Mouse (Mus musculus) neutrophil, adult 5-6 weeks (primary cell): ENCODE measurements around the gene Itgb2. TPM values are rescaled to one million over a fixed set of nuclear protein-coding genes. Genes with fewer than 3 reads are reported as not detected.

Experiments
- ATAC-seq: fragments of 151-379, 151-347 bp; 2 replicates; pipeline ENCODE4 v1.8.0; 2017; ENCODE audit warnings: mild to moderate bottlenecking, moderate TSS enrichment; ENCODE audit not compliant: insufficient number of reproducible peaks, poor library complexity, low FRiP score, severe bottlenecking; ENCODE audit errors: extremely low read depth
- total RNA-seq: library from RNA; stranded (forward); fragments of 200-1000 nt; gene quantifications from 2 replicates; pipeline ENCODE4 v1.2.3, GENCODE M21; 2017

The Itgb2 gene
- total RNA-seq, 1 experiment from 2014 or later = 452 TPM

DNA sequence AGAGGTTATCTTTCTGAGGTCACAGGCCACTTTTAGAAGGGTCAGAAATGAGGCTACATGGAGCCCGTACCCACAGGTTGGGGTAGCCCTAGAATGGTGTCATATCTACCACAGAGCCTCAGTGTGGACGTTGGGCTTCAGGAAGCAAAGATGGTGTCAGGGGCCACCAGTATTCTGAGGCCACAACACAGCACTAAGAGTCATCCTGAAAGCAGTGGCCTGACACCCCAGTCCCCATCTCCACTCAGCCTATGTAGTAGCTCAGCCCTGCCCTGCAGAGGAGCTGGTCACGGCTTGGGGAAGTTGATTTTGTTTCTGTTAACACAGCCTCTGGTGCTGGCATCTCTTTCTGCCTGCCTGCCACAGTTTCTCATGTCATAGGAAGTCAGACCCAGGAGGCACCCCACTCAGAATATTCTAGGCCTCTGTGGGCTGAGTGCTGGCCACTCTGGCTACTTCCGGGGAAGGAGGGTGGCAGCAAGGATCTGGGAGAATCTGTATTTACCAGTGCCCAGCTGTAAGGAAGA is 10.6 kb downstream of the Itgb2 start:
- peak; percentile 4; the same call in 1 of the 2 replicates for ATAC-seq

DNA sequence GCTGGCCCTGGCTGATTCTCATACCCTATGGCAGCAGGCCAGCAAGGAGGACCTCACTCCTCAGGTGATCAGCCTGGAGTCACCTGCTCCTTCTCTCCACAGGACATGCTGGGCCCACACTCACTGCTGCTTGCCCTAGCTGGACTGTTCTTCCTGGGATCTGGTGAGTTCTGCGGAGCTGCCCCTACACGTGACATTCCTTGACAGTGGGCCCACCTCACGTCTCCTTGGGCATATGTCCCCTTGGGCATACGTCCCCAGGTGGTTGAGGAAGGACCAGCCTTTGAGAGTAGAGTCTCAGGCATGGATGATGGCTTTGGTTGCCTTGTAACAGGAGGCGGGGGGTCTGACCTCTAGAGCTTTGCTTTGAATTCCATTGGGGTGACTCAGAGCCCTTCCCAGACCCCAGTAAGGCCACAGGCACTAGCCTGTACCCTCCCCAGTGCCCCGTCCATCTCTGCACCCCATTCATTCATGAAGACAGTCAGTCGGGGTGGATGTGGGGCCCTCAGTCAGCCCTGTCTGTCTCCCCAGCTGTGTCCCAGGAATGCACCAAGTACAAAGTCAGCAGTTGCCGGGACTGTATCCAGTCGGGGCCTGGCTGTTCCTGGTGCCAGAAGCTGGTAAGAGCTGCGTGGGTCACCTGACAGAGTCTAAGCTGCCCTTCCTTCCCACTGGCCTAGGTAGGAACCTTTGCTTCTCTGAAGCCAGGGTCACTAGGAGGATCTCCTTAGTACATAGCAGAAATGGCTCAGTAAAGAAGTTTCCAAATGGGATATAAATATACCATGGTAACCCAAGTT is 12.0 kb downstream of the Itgb2 start:
- ATAC-seq = no peak

DNA sequence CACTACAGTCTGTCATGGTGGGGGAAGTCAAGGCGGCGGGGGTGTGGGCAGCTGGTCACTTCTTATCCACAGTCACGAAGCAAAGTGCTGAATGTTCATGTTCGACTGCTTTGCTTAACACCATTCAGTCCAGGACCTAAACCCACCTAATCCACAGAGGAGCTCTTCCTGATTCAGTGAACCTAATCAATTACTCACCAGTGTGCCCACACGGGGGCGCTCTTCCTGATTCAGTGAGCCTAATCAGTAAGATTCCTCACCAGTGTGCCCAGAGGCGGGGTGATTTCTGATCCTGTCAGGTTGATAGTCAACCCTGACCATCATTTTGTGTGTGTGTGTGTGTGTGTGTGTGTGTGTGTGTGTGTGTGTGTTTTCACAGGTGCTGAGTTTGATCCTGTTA is 13.2 kb downstream of the Itgb2 start:
- ATAC-seq = peak; percentile 31; the same call in 1 of the 2 replicates

DNA sequence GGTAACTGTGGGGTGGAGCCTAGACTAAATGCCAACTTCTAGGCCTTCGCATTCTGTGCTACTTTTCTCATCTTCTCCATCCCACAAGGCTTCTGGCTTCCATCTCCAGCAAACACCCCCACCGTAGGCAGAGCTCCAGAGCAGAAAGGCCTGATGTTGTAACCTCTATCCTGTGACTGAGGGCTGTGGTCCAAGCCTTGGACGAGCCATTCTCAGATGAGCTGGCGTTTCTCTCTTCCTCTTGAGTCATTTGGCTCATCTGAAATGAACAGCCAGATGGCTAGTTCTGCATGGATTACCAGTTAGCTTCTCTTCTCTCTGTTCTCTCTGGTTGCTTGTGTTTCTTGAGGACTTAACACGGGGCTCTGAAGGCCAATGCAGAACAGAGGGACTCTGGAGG is 14.9 kb downstream of the Itgb2 start:
- ATAC-seq = peak; percentile 50

DNA sequence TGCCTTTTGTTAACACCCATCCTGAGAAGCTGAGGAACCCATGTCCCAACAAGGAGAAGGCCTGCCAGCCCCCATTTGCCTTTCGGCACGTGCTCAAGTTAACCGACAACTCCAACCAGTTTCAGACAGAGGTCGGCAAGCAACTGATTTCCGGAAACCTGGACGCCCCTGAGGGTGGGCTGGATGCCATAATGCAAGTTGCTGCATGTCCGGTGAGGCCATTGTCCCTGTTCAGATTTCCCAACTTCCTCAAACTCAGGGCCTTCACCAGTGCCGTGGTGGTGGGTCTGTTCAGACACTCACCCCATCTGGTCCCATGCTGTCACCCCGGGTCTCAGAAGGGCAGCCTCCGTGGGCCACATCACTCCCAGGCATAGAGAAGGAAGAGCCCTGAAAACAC is 18.5 kb downstream of the Itgb2 start:
- ATAC-seq = no peak

DNA sequence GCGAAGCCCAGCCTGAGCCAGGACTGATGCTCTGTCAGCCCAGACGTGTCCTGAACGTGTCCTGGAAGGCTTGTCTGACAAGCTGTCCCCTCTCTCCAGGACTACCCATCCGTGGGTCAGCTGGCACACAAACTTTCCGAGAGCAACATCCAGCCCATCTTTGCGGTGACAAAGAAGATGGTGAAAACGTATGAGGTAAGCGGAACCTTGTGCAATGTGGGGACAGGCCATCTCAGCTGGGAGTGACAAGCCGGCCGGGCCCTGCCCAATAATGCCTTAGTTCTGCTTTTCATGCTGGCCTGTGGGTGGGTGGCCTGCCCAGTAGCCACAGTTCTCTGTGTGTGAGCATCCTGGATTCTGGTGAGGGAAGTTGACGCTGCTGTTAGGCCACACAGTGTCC is 20.8 kb downstream of the Itgb2 start:
- peak; percentile 93 for ATAC-seq

DNA sequence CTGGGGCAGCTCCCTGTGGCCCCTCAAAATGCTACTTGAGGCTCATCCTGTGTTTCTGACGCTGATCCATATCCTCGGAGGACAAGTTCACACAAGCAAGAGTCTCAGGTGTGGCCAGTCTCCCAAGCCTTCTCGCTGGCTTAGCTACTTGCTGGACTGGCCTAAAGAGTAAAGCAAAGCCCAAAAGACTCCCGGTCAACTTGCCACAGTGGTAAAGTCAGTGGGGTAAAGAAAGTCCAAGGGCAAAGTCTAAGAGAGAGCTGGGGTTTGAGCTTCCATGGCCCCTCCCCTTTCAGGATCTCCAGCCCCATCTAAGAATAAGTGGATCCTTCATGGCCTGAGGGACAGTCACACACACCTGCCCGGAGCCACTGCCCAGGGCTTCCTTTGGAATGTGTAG is 22.1 kb downstream of the Itgb2 start:
- no peak for ATAC-seq

DNA sequence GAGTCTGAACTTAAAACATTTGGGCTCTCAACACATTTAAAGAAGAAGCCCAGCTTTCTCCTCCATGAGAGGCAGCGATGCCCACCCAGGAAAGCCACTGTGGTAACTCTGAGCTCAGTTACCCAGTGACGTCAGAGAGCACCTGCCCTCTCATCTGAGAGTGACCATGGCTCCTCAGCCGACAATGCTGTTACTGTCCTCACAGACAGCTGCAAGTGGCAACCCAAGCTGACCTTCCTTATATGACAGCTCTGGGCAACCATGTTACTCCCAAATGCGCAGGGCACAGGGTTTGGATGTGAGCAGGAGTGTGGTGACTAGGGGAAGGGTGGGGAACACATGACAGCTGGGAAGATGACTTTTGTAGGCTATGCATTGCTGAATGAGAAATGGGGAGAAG is 23.2 kb downstream of the Itgb2 start:
- no peak for ATAC-seq

DNA sequence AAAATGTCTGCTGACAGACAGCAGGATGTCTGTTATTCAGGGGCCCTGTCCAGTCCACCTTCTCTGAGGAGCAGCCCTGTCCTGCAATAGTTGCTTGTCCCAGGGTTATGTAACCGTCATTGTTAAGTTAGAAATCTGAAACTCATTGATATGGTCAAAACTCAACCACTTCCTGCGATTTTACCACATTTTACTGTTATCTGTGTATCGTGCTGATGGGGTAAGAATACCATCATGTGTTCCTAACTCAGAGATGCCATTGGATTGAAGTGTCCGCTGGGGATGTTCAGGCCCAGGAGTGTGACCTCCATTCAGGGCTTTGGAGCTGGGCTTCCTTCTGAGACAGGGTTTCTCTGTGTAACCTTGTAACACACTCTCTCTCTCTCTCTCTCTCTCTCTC is 24.9 kb downstream of the Itgb2 start:
- ATAC-seq = no peak

DNA sequence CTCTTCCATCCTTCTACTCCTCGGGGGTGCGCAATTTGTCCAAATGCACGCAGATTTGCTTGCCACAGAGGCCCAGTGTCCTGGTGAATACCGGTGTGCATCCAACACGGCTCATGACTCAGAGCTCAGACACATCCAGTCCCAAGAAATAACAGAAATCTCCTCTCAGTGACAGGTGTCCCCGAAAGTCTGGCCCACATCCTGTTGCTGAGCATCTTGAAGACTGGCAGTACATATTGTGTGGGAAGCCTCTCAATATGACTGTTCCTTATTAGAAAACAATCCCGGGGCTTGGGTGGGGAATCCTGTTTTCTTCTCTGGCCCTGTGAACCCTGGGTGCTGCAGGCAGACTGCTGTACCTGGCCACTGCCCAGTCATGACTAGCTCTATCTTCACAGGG is 26.6 kb downstream of the Itgb2 start:
- no peak for ATAC-seq

DNA sequence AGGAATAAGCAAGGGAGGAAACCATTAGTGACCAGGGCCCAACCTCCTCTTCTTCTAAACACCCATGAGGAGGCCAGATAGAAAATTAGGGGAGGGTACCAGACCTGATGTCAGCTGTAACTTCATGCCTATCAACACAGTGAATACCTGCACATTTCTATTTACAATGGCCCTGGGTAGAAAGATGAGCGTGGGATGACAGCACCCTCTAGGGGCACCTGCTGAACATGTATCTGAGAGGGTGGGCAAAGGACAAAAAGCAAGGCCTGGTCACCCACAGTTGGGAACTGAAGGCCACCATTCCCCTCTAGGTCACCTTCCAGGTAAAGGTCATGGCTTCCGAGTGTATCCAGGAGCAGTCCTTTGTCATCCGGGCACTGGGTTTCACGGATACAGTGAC is 27.6 kb downstream of the Itgb2 start:
- ATAC-seq = no peak

DNA sequence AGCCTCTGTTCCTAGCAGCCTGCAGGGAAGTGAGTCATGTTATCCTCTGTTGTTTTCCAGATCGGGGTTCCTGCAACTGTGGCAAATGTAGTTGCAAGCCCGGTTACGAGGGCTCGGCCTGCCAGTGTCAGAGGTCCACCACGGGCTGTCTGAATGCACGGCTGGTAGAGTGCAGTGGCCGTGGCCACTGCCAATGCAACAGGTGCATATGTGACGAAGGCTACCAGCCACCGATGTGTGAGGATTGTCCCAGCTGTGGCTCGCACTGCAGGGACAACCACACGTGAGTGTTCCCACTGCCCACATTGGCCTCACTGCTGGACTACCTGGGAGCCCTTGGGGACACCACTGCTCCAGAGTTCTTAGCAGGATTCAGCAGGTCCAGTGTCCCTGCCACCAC is 30.0 kb downstream of the Itgb2 start:
- no peak for ATAC-seq

DNA sequence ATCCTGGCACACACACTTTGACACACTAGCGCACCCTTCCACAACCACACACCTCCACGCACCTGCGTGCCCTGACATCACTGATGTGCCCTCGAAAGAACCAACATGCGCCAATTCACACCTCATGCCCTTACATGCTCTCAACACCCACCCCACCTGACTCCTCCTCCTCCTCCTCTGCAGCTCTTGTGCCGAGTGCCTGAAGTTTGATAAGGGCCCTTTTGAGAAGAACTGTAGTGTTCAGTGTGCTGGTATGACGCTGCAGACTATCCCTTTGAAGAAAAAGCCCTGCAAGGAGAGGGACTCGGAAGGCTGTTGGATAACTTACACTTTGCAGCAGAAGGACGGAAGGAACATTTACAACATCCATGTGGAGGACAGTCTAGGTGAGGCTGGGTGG is 30.8 kb downstream of the Itgb2 start:
- ATAC-seq = no peak

DNA sequence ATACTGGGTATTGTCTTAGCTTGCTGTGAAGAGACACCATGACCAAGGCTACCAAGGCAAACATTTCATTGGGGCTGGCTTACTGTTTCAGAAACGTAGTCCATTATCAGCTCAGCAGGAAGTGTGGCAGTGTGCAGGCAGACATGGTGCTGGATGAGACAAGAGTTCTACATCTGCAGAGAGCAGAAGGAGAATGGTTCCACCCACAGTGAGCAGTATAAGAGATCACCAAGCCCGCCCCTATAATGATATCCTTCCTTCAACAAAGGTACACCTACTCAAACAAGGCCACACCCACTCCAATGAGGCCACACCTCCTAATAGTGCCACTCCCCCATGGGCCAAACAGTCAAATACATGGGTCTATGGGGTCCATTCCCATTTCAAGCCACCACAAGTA is 31.5 kb downstream of the Itgb2 start:
- no peak for ATAC-seq

DNA sequence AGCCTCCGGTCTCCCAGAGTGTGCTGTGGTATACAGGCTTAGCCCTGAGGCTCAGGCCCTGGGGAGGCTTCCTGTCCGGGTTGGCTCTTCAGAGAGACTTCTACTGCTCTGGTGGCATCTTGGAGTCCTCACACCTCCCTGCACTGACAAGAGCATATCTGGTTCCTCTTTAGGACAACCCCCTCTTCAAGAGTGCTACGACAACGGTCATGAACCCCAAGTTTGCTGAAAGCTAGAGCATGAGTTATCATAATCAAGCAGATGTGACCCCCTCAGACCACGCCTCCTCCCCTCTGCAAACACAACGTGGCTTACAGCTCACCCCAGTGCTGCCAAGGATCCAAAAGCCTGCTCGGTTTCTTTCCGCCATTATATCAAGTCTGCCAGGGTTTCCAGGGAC is 35.0 kb downstream of the Itgb2 start:
- no peak for ATAC-seq

DNA sequence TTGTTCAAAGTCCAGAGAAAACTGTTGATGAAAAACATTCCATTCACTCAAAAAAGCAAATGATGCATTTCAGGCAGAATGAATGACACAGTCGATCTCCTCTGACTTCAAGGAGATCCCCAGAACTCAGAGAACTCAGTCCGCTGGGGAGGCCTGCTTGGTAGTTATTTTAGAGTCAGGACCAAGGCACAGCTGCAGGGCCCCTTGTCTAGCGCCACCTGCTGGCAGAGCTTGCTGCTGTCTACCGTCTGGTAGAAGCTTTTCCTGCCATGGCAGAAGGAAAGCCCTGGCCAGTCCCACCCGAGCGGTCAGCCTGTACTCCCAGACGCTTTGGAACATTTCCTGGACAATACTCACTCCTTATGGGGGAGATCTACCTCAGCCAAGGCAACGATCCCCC is 36.6 kb downstream of the Itgb2 start:
- peak; percentile 73 for ATAC-seq

DNA sequence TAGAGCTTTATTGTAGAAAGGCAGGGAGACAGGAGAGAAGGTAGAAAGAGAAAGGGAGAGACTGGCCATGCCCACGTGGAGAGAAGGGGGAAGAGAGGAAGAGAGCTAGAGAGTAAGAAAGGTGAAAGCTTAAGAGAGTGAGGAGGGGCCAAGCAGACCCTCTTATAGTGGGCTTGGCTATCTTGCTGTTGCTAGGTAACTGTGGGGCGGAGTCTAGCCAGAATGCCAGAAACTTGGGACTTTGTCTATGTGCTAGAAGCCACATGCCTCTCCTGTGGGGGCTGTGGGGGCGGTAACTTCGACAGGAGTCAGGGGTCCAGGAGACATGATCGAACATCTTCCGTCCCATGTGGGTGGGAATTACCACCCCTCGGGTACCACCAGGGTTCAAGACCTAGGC is 39.4 kb downstream of the Itgb2 start:
- no peak for ATAC-seq

DNA sequence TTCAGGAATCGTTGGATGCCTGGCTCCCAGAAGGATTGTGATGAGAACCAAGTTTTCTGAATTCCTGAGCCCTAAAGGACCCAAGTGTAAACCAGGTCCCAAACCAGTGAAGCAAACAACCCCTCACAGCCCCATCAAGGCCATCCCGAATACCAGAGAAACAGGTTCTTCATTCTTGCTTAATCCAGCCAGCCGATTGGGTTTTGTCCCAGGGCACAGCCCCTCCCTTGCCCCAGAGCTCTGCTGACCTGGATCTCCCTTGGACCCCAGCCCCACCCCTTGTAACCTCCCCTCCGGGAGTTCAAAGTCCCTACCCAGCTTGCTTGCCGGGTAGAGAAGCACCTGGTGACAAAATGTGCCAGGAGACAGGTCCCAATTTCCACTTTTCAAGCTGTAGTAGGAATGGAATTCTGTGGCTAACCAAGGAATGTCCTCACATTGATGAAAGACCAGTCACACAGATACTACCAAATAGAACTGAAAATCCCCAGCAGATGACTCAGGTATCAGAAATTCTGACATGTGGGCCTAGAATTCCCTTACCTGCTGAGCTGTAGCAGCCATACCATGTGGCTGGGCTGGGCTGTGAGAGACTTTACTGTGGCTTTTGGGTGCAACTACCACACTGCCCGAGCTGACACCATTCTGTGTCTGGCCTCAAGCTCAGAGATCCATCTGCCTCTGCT is 40.1 kb downstream of the Itgb2 start:
- ATAC-seq = no peak

DNA sequence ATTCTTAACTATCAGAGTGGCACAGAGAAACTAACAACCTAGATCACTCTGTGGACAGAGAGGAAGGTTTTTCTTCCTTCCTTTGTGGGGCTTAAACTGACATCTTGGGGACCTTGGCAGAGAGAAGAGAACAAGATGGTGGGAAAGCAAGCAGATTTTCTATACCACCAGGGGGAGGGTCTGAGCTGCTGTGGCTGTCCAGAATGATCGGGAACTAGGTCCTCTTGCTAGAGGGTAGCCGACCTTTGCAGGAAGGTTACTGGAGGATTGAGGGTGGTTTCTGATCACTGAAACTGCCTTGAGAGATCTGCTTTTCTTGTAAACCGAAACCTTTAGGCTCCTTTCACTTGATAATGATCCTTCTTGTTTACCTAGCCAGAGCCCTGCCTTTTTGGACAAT is 42.2 kb downstream of the Itgb2 start:
- ATAC-seq = no peak

DNA sequence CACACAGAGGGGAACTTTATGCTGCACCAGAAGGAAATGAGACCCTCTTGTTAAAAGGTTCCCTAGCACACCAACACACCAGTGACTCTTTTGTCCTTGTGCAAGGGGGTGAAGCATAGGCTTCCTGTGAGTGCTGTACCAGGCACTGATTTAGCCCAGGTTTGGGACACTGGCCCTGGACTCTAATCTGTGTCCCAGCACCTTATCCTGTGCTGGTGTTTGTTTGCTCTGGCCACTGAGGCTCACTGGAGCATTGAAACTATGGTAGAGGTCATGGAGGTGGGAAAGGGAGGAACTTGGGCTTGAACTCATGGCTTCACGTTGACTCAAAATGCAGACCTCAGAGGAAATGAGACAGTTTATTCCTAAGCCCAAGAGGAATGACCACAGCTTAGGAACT is 43.1 kb downstream of the Itgb2 start:
- ATAC-seq = no peak
